Mouse (Mus musculus) ES-E14 (cell line): ENCODE measurements around the gene Agrn.

Source experiments
- CHD2 ChIP-seq: IDR thresholded peaks from 2 replicates; pipeline ENCODE4 v1.6.1; 2014; ENCODE audit warnings: mild to moderate bottlenecking, low read depth, low read length, inconsistent platforms
- MAFK ChIP-seq: IDR thresholded peaks from 2 replicates; pipeline ENCODE4 v1.6.1; 2014; ENCODE audit warnings: mild to moderate bottlenecking, low read depth, low read length, inconsistent platforms; ENCODE audit not compliant: insufficient read depth
- ZNF384 ChIP-seq: IDR thresholded peaks from 2 replicates; pipeline ENCODE4 v1.6.1; 2012; ENCODE audit warnings: low read depth, low read length, inconsistent platforms

GRCm38 (mm10) chr4:156208872-156209271, 11.6 kb upstream of the Agrn start:
- TF ChIP-seq ZNF384 (no peak), CHD2 (no peak), MAFK (no peak)
